Mouse (Mus musculus): ENCODE data around the gene Irf2.

GRCm38 (mm10) chr8:46811021-46811622 lies 71.6 kb downstream of the Irf2 start:
- TF ChIP-seq POLR2A (IDR thresholded peaks at IDR 0.05; ENCODE audit: insufficient read depth, low read depth, low read length) (no peak), CTCF (IDR thresholded peaks at IDR 0.05; ENCODE audit: insufficient read depth, low read depth, low read length) (no peak)

Measured in olfactory bulb, adult 2 months (tissue).